Mouse (Mus musculus): ENCODE measurements around the gene Dusp27.

DNA sequence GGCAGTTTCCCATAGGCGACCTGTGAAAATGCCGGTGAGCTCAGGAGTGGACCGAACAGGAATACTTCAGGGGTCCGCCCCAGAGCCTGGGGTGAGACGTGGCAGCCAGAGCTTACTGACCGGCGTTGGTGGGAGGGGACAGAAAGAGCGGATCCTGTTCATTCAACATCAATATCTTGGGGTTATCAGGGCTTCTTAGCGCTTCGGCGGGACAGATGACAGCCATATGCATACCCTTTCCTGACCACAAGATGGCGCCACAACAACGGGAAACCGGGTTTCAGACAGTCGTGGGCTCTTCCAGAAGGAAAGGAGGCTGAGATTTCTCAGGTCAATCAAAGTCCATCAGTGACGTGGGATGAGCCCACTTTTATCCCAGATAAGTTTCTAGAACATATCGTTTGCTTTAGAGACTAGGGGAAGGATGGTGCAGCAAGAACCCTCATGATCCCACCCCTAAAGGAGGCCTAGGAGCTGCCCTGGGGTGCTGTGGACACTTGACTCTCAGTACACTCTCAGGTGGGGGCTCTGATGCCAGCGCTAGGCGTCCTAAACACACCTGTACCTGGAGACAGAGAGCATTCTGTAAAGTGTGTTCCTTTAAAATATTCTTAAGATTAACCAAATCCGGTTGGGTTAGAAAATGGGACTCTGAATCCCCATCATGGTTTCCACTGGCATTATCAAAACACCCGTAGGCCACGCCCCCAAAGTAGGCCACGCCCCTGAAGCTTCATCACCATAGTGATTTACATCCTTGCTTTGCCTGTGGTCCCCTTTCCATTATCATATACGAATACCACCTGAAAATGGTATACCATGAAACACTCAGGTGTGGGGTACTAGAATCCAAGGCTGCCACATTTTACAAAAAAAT, 33.1 kb upstream of the Dusp27 start:
- TF ChIP-seq CTCF (conservative IDR thresholded peaks at IDR 0.05; ENCODE audit: low read length) (peak; percentile 85), NANOG (IDR thresholded peaks at IDR 0.05; ENCODE audit: borderline replicate concordance, low read length) (no peak)
